Mouse (Mus musculus): ENCODE results near the gene Gm10591. TPM values are rescaled to one million over a fixed set of nuclear protein-coding genes. Genes with fewer than 3 reads are reported as not detected.
"Not testable (repeated sequence)": the region's sequence is repeated elsewhere in the genome, so short reads cannot be mapped to it uniquely, and the experiment has no call there.

Gene Gm10591
- not detected for total RNA-seq (2022)

GRCm38 (mm10) chr4:42611895-42612294 lies at the start of gene Gm10591:
Gene Gm10591, plus strand, starts transcription at chr4:42612195.
- not testable (repeated sequence) for DNase-seq

- not testable (repeated sequence) for DNase-seq
These were observed 17.4 kb downstream of the Gm10591 start, which contains the start of gene Gm2564 for GRCm38 (mm10) chr4:42629419-42629818. Gene Gm2564, plus strand, starts transcription at chr4:42629719.

GRCm38 (mm10) chr4:42654951-42655350 lies 43.0 kb downstream of the Gm10591 start, which contains the start of gene Ccl27b:
Gene Ccl27b, plus strand, starts transcription at chr4:42655251.
- DNase-seq = not testable (repeated sequence)

DNA sequence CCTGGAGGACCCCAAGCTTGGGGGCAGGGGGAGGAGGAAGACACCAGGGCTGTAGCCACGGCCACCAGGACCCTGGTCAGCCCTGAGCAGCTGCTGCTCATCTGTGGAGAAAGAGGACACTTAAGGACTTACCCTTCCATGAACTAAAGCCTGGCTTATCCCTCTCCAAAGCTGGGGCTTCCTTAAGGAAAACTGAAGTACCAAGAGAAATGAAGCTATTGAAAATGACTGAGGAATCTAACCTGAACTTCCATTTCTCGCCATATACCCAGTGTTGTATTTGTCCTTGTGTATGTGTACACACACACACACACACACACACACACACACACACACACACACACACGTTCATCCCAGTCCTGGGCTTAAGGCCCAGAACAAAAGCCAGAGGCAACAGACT lies 49.8 kb downstream of the Gm10591 start, which contains the start of gene Il11ra2:
TSS of gene Il11ra2 (minus strand) at position 101 of the 400 bp plus-strand sequence.
- DNase-seq = not testable (repeated sequence)

Other genes starting within 250 kb of the Gm10591 start
- gene Gm21586, start 172.8 kb upstream of the Gm10591 start, total RNA-seq (2022) = not detected
- 1 to 10 TPM in 1 of 4 experiments, under 1 TPM in 3; 0.52 to 2.0 (median 0.90) TPM for gene Gm2163, start 145.4 kb upstream of the Gm10591 start, total RNA-seq (2022)
- under 1 TPM in 1 of 4 experiments, not detected in 3; 0.48 TPM for gene Fam205a2, start 84.0 kb upstream of the Gm10591 start, total RNA-seq (2022)
- 10 to 100 TPM; 15.4 to 27.8 (median 19.9) TPM for gene Gm2564, start 17.5 kb downstream of the Gm10591 start, total RNA-seq (2022)
- gene Ccl27b, start 43.1 kb downstream of the Gm10591 start, total RNA-seq (2022) = 10 to 100 TPM in 1 of 4 experiments, 1 to 10 TPM in 1, not detected in 2; 1.5 to 11.7 TPM
- under 1 TPM in 2 of 4 experiments, not detected in 2; 0.37 to 0.38 TPM for gene Il11ra2, start 49.7 kb downstream of the Gm10591 start, total RNA-seq (2022)
- 1 to 10 TPM in 1 of 4 experiments, under 1 TPM in 1, not detected in 2; 0.67 to 1.4 TPM for gene 4930578G10Rik, start 123.3 kb downstream of the Gm10591 start, total RNA-seq (2022)
- gene Ccl19, start 144.4 kb downstream of the Gm10591 start, total RNA-seq (2022) = 1 to 10 TPM; 1.8 to 7.0 (median 3.1) TPM
- 10 to 100 TPM in 1 of 4 experiments, 1 to 10 TPM in 3; 4.1 to 10.2 (median 6.4) TPM for gene Ccl21a, start 161.8 kb downstream of the Gm10591 start, total RNA-seq (2022)
- gene Fam205a1, start 241.7 kb downstream of the Gm10591 start, total RNA-seq (2022) = not detected
- under 1 TPM; 0.14 to 0.52 (median 0.22) TPM for gene Gm12394, start 244.6 kb downstream of the Gm10591 start, total RNA-seq (2022)